Mouse (Mus musculus): ENCODE data around the gene Rnf216. TPM values are rescaled to one million over a fixed set of nuclear protein-coding genes. Genes with fewer than 3 reads are reported as not detected.
A peak's percentile ranks its signal among the peaks of the same experiment; 100 is the strongest.

Rnf216 gene
- polyA plus RNA-seq, 1 experiment = 2.4 TPM

DNA sequence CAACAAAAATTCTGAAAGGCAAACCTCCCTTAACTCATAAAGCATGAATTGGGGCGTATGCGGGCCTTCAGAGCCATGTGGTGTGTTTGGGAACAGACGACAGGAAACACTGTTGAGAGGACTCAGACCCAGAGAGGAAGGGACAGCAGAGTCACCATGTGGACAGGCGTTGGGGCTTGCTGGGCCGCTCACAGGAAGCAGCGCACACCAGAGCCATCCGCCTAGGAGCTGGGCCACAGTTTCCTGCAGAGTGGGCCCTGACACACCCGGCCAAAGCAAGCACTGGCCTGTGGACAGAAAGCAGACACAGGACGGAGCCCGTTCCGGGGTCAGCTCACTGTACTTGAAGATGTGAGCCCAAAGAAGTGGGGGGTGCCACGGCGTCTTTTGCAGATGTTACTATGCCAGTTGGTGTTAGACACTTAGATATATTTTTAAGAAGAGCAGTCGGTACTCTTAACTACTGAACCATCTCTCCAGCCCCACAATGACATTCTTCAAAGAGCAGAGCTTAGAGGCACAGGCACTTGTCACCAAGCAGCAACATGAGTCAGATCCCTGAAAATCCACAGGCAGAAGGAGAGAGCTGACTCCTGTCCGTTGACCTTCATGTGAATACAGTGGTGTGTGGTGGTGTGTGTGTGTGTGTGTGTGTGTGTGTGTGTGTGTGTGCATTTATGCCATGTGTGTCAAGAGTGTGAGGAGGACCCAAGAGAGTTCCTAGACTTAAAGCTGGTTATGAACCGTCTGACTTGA lies 130.6 kb downstream of the Rnf216 start:
- Histone ChIP-seq H3K9me3 (ENCODE audit: control insufficient read depth, low read length) (no peaks in the 10 kb centered on the region), H3K4me3 (replicated peaks) (no peak overlapping the region), H3K4me1 (ENCODE audit: control insufficient read depth) (peaks cover 44% of the 10 kb centered on the region), H3K36me3 (ENCODE audit: control insufficient read depth) (no peaks in the 10 kb centered on the region), H3K27me3 (ENCODE audit: control insufficient read depth) (peaks cover 2% of the 10 kb centered on the region; the same call in 1 of the 2 replicates)
- TF ChIP-seq TAL1 (IDR thresholded peaks at IDR 0.05; ENCODE audit: low read length) (no peak), GATA1 (IDR thresholded peaks at IDR 0.05; ENCODE audit: low read length) (no peak)

DNA sequence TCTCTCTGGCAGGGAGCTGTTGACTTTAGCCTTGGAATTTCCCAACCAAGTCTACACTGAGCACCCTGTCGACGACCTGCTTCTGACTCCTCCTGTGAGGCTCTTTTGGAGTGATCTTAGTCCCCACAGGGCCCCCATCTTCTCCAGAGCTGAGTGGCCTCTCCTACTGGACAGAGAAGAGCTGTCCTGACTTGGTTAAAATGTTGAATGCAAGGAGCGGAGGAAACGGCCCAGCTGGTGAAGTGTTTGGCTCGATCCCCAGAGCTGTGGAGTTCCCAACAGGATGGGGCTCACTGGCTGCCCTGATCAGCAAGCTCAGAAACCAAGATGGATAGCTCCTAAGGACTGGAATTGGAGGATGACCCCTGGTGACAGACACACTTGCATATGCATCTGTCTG lies 136.3 kb downstream of the Rnf216 start:
- H3K4me1 ChIP-seq (ENCODE audit: control insufficient read depth) = peaks cover 3% of the 10 kb centered on the region; the same call in 1 of the 2 replicates
- H3K36me3 ChIP-seq (ENCODE audit: control insufficient read depth) = no peaks in the 10 kb centered on the region; the same call in 1 of the 2 replicates
- H3K9me3 ChIP-seq (ENCODE audit: control insufficient read depth, low read length) = no peaks in the 10 kb centered on the region
- peaks cover 23% of the 10 kb centered on the region for H3K27me3 ChIP-seq (ENCODE audit: control insufficient read depth)
- TF ChIP-seq TAL1 (IDR thresholded peaks at IDR 0.05; ENCODE audit: low read length) (no peak), GATA1 (IDR thresholded peaks at IDR 0.05; ENCODE audit: low read length) (no peak)
- no peak overlapping the region for H3K4me3 ChIP-seq (replicated peaks)

- peaks cover 26% of the 10 kb centered on the region for H3K27me3 ChIP-seq (ENCODE audit: control insufficient read depth)
- TF ChIP-seq GATA1 (IDR thresholded peaks at IDR 0.05; ENCODE audit: low read length) (no peak), TAL1 (IDR thresholded peaks at IDR 0.05; ENCODE audit: low read length) (no peak)
These were observed 138.1 kb downstream of the Rnf216 start for GRCm38 (mm10) chr5:142974598-142975121.

DNA sequence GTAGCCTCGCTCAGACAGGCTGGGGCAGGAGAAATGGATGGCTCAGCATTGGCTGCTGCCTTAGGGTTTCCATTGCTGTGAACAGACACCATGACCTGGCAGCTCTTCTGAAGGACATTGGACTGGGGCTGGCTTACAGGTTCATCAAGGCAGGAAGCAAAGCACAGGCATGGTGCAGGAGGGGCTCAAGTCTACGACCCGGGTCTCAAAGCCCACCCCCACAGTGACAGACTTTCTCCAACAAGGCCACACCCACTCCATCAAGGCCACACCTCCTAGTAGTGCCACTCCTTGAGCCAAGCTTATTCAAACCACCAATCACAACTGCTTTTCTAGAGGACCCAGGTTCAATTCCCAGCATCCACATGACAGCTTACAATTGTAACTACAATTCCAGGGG lies 138.8 kb downstream of the Rnf216 start:
- TF ChIP-seq GATA1 (IDR thresholded peaks at IDR 0.05; ENCODE audit: low read length) = no peak
- no peak for TF ChIP-seq TAL1 (IDR thresholded peaks at IDR 0.05; ENCODE audit: low read length)
- peaks cover 9% of the 10 kb centered on the region; the same call in 1 of the 2 replicates for H3K36me3 ChIP-seq (ENCODE audit: control insufficient read depth)
- H3K4me1 ChIP-seq (ENCODE audit: control insufficient read depth) = peaks cover 3% of the 10 kb centered on the region; the same call in 1 of the 2 replicates
- peaks cover 15% of the 10 kb centered on the region for H3K9me3 ChIP-seq (ENCODE audit: control insufficient read depth, low read length)
- peaks cover 26% of the 10 kb centered on the region for H3K27me3 ChIP-seq (ENCODE audit: control insufficient read depth)
- H3K4me3 ChIP-seq (replicated peaks) = no peak overlapping the region

More at GRCm38 (mm10) chr5:142974598-142975121, 138.1 kb downstream of the Rnf216 start:
- H3K36me3 ChIP-seq (ENCODE audit: control insufficient read depth) = peaks cover 9% of the 10 kb centered on the region; the same call in 1 of the 2 replicates
- peaks cover 3% of the 10 kb centered on the region; the same call in 1 of the 2 replicates for H3K4me1 ChIP-seq (ENCODE audit: control insufficient read depth)
- no peak overlapping the region for H3K4me3 ChIP-seq (replicated peaks)
- H3K9me3 ChIP-seq (ENCODE audit: control insufficient read depth, low read length) = peaks cover 10% of the 10 kb centered on the region

- peaks cover 9% of the 10 kb centered on the region; the same call in 1 of the 2 replicates for H3K36me3 ChIP-seq (ENCODE audit: control insufficient read depth)
These were observed 144.4 kb downstream of the Rnf216 start for GRCm38 (mm10) chr5:142968411-142968810.

GRCm38 (mm10) chr5:142964650-142965049 lies 148.1 kb downstream of the Rnf216 start:
- Histone ChIP-seq H3K9me3 (ENCODE audit: control insufficient read depth, low read length) (peaks cover 16% of the 10 kb centered on the region), H3K27me3 (ENCODE audit: control insufficient read depth) (peaks cover 56% of the 10 kb centered on the region), H3K4me3 (replicated peaks) (no peak overlapping the region), H3K36me3 (ENCODE audit: control insufficient read depth) (no peaks in the 10 kb centered on the region; the same call in 1 of the 2 replicates), H3K4me1 (ENCODE audit: control insufficient read depth) (peaks cover 14% of the 10 kb centered on the region)
- TF ChIP-seq TAL1 (IDR thresholded peaks at IDR 0.05; ENCODE audit: low read length) = no peak
- no peak for TF ChIP-seq GATA1 (IDR thresholded peaks at IDR 0.05; ENCODE audit: low read length)

More at GRCm38 (mm10) chr5:142968411-142968810, 144.4 kb downstream of the Rnf216 start:
- no peaks in the 10 kb centered on the region; the same call in none of the 2 replicates for H3K4me1 ChIP-seq (ENCODE audit: control insufficient read depth)
- no peak overlapping the region for H3K4me3 ChIP-seq (replicated peaks)
- peaks cover 21% of the 10 kb centered on the region for H3K27me3 ChIP-seq (ENCODE audit: control insufficient read depth)
- TF ChIP-seq TAL1 (IDR thresholded peaks at IDR 0.05; ENCODE audit: low read length) (no peak), GATA1 (IDR thresholded peaks at IDR 0.05; ENCODE audit: low read length) (no peak)
- peaks cover 15% of the 10 kb centered on the region for H3K9me3 ChIP-seq (ENCODE audit: control insufficient read depth, low read length)

DNA sequence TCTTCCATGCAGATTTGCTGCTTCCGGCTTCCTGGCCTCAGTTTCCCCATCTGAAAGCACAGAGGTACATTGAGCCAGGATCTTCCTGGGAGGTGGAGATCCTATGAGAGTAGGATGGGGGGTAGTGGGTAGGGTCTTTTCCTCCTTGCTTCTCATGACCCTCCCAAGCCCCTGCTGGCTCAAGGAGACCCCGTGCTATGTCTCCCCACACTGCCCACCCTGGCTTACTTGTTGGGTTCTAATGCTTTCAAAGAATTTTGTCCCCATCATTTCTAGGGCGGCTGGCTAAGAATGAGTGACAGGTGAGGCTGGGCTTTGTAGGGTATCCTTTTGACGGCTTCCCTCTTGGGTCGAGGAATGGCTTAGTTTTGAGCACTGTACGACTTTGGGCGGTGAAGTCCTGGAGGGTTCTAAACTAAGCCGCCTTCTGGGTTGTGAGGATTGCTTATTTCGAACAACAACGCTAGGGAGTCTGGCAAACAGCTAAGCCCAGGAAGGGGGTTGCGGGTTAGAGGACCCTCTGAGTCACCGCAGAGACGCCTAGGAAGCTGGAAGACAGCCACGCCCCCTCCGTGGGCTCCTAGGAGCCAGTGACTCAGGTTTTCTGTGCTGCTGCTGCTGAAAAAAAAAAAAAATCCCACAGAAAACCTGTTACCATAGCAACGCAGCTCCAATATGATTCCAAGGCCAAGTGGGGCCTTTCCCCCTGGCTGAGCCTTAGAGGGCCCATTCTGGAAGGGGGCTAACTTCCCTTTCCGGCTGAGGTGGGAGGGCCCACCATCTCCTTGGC lies 148.9 kb downstream of the Rnf216 start:
- Histone ChIP-seq H3K4me1 (ENCODE audit: control insufficient read depth) (peaks cover 14% of the 10 kb centered on the region), H3K27me3 (ENCODE audit: control insufficient read depth) (peaks cover 64% of the 10 kb centered on the region), H3K4me3 (replicated peaks) (no peak overlapping the region), H3K9me3 (ENCODE audit: control insufficient read depth, low read length) (peaks cover 12% of the 10 kb centered on the region; the same call in 1 of the 2 replicates), H3K36me3 (ENCODE audit: control insufficient read depth) (no peaks in the 10 kb centered on the region; the same call in 1 of the 2 replicates)
- TF ChIP-seq GATA1 (IDR thresholded peaks at IDR 0.05; ENCODE audit: low read length) (no peak), TAL1 (IDR thresholded peaks at IDR 0.05; ENCODE audit: low read length) (no peak)

DNA sequence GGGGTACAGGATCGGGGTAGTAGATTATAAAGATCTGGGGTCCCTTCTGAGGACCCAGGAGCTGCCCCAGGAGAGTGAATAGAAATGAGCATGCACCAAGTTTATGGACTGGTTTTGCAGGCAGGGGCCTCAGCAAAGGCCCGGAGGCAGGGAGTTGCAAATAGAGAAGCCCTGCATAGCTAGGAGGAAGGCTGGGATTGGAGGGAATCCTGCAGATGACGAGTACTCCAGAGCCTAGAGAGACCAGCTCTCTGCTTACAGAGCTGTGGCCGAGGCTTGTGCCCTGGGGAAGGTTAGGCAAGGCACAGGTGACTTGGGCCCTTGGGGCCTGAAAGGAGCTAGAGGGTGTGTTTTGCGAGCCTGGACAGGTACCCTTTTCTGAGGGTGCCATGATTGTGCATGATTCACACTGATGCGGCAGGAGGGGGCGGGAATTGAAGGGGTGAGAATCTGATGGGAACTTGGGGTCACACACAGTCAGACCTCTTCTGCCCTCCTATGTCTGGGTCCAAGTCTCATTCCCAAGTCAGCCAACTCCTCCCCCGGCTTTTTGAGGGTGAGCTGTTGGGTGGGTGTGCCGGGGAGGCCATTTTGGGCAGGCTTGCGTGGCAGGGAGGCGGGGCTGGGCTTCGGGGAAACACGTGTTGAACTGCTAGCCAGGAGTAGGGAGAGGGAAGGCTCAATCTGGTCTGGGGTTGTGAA lies 149.6 kb downstream of the Rnf216 start:
- Histone ChIP-seq H3K4me3 (replicated peaks) (peak overlapping the region; percentile 17), H3K9me3 (ENCODE audit: control insufficient read depth, low read length) (peaks cover 12% of the 10 kb centered on the region; the same call in 1 of the 2 replicates), H3K4me1 (ENCODE audit: control insufficient read depth) (peaks cover 14% of the 10 kb centered on the region), H3K36me3 (ENCODE audit: control insufficient read depth) (no peaks in the 10 kb centered on the region; the same call in 1 of the 2 replicates), H3K27me3 (ENCODE audit: control insufficient read depth) (peaks cover 71% of the 10 kb centered on the region)
- TF ChIP-seq GATA1 (IDR thresholded peaks at IDR 0.05; ENCODE audit: low read length) = no peak
- TF ChIP-seq TAL1 (IDR thresholded peaks at IDR 0.05; ENCODE audit: low read length) = no peak
